20 mouse cellular contexts compared by ENCODE assay signal in the genomic region with DNA sequence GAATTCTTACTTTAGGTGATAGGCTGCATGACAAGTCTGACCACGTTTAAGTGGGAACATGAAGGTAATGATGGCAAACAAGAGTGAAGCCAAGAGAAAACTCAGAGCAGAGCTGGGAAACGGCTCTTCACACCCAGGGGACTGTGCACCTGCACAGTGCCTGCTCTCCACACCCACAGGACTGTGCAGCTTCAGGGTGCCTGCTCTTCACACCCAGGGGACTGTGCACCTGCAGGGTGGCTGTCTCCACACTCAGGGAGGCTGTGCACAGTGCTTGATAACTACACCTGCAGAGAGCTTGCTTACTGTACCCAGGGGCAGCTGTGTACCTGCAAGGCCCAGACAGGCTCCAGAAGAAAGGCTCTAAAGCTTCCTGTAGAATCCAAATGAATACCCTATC.
DNase-seq lines count a peak whose midpoint lies in the region; ATAC-seq and TF ChIP-seq lines count a peak whose summit lies in the region.
"Had no signal": no experiment of that assay in that cellular context is flagged by ENCODE, and none has a peak within 500 bp of the region (broad histone marks: within the 10 kb centered on the region; RNA-seq: fewer than 3 reads in every experiment).

No protein-coding gene starts in this region.

- peak; percentile 69; the same call in 1 of the 2 replicates for ATAC-seq in lung, embryonic 16.5 days (ENCODE audit: low read depth)
- ATAC-seq in neural tube, embryonic 15.5 days (ENCODE audit: low FRiP score): no peak
- ATAC-seq in kidney, embryonic 14.5 days (ENCODE audit: low FRiP score, low TSS enrichment): no peak
- ATAC-seq: forebrain, embryonic 14.5 days had no signal

- no peak overlapping the region for H3K4me2 ChIP-seq in lung, embryonic 16.5 days (ENCODE audit: low read depth, low read length)
- no peak overlapping the region for H3K4me2 ChIP-seq in neural tube, embryonic 15.5 days
- H3K4me2 ChIP-seq in kidney, embryonic 14.5 days (replicated peaks; ENCODE audit: low read depth, low read length): no peak overlapping the region
- H3K4me2 ChIP-seq: embryonic facial prominence, embryonic 15.5 days; hindbrain, embryonic 13.5 days had no signal

- H3K4me1 ChIP-seq in lung, embryonic 16.5 days (replicated peaks; ENCODE audit: control insufficient read depth, insufficient read depth, low read length): peaks cover 4% of the 10 kb centered on the region
- no peaks in the 10 kb centered on the region for H3K4me1 ChIP-seq in thymus, adult 2 months (replicated peaks; ENCODE audit: control insufficient read depth, insufficient read depth, low read length)
- peaks cover 13% of the 10 kb centered on the region for H3K4me1 ChIP-seq in neural tube, embryonic 15.5 days
- no peaks in the 10 kb centered on the region for H3K4me1 ChIP-seq in kidney, embryonic 14.5 days (ENCODE audit: control insufficient read depth, insufficient read depth, low read length)
- H3K4me1 ChIP-seq: heart, embryonic 10.5 days had no signal

- no peak for TF ChIP-seq CTCF in thymus, adult 2 months (IDR thresholded peaks at IDR 0.05; ENCODE audit: borderline replicate concordance, control insufficient read depth, extremely low read depth, insufficient read depth, low read length, poor library complexity)

- peak overlapping the region; percentile 25 for H3K27ac ChIP-seq in lung, embryonic 16.5 days (ENCODE audit: low read length)
- peak overlapping the region; percentile 2; the same call in 1 of the 2 replicates for H3K27ac ChIP-seq in thymus, adult 2 months (ENCODE audit: control insufficient read depth, insufficient read depth, low read length)
- no peak overlapping the region for H3K27ac ChIP-seq in neural tube, embryonic 15.5 days (replicated peaks)
- no peak overlapping the region for H3K27ac ChIP-seq in kidney, embryonic 14.5 days (ENCODE audit: low read depth, low read length)
- H3K27ac ChIP-seq: embryonic facial prominence, embryonic 15.5 days; forebrain, embryonic 10.5 days; heart, embryonic 10.5 days; hindbrain, embryonic 13.5 days had no signal

- no peaks in the 10 kb centered on the region for H3K36me3 ChIP-seq in lung, embryonic 16.5 days (ENCODE audit: control insufficient read depth, insufficient read depth, low read length)
- H3K36me3 ChIP-seq in splenic B cell, adult 2 months (ENCODE audit: control insufficient read depth, insufficient read depth, low read length, poor library complexity, severe bottlenecking): no peaks in the 10 kb centered on the region
- no peaks in the 10 kb centered on the region for H3K36me3 ChIP-seq in thymus, adult 2 months (ENCODE audit: control insufficient read depth, insufficient read depth, low read length)
- no peaks in the 10 kb centered on the region for H3K36me3 ChIP-seq in neural tube, embryonic 15.5 days
- H3K36me3 ChIP-seq in kidney, embryonic 14.5 days (ENCODE audit: control insufficient read depth, insufficient read depth, low read length): no peaks in the 10 kb centered on the region
- H3K36me3 ChIP-seq: embryonic facial prominence, embryonic 15.5 days; forebrain, embryonic 10.5 days; heart, embryonic 10.5 days; hindbrain, embryonic 13.5 days had no signal

- DNase-seq in lung, postnatal 25 days (ENCODE audit: low spot score): no peak
- DNase-seq in splenic B cell, adult 2 months (ENCODE audit: low read depth, low spot score): peak; percentile 17
- DNase-seq in thymus, adult 2 months: peak; percentile 18
- DNase-seq in thymus, postnatal 25 days: peak; percentile 32
- DNase-seq: adrenal gland, adult 2 months; adrenal gland, postnatal 36 days; cerebellum, adult 2 months; cerebellum, postnatal 10 days; gastrocnemius, postnatal 36 days; heart, adult 11 months; heart, postnatal 14 days had no signal

- H3K27me3 ChIP-seq in lung, embryonic 16.5 days (ENCODE audit: control insufficient read depth, insufficient read depth, low read depth, low read length): no peaks in the 10 kb centered on the region
- no peaks in the 10 kb centered on the region for H3K27me3 ChIP-seq in splenic B cell, adult 2 months (ENCODE audit: control insufficient read depth, insufficient read depth, low read length, poor library complexity, severe bottlenecking)
- H3K27me3 ChIP-seq in thymus, adult 2 months (ENCODE audit: control insufficient read depth, insufficient read depth, low read length): no peaks in the 10 kb centered on the region
- H3K27me3 ChIP-seq in neural tube, embryonic 15.5 days (replicated peaks): no peaks in the 10 kb centered on the region
- no peaks in the 10 kb centered on the region for H3K27me3 ChIP-seq in kidney, embryonic 14.5 days (ENCODE audit: control insufficient read depth, insufficient read depth, low read length)
- H3K27me3 ChIP-seq: embryonic facial prominence, embryonic 15.5 days had no signal

- H3K9ac ChIP-seq in lung, embryonic 16.5 days (ENCODE audit: low read length): no peak overlapping the region
- no peak overlapping the region for H3K9ac ChIP-seq in neural tube, embryonic 15.5 days (replicated peaks)
- H3K9ac ChIP-seq in kidney, embryonic 14.5 days (ENCODE audit: low read depth, low read length): no peak overlapping the region
- H3K9ac ChIP-seq: embryonic facial prominence, embryonic 15.5 days; hindbrain, embryonic 13.5 days had no signal

- no peaks in the 10 kb centered on the region for H3K9me3 ChIP-seq in lung, embryonic 16.5 days (ENCODE audit: control insufficient read depth, low read length)
- H3K9me3 ChIP-seq in neural tube, embryonic 15.5 days (replicated peaks): no peaks in the 10 kb centered on the region
- no peaks in the 10 kb centered on the region for H3K9me3 ChIP-seq in kidney, embryonic 14.5 days (ENCODE audit: control insufficient read depth, low read length)
- H3K9me3 ChIP-seq: embryonic facial prominence, embryonic 15.5 days; forebrain, embryonic 10.5 days; heart, embryonic 10.5 days; hindbrain, embryonic 13.5 days had no signal

- no peak for TF ChIP-seq POLR2A in thymus, adult 2 months (IDR thresholded peaks at IDR 0.05; ENCODE audit: control insufficient read depth, extremely low read depth, insufficient read depth, low read length, poor library complexity)

- WGBS in lung, embryonic 16.5 days: 33% methylated on average over 2 of the region's 2 CpGs
- WGBS in thymus, adult 2 months: 49% methylated on average over 2 of the region's 2 CpGs
- 67% methylated on average over 2 of the region's 2 CpGs for WGBS in neural tube, embryonic 15.5 days
- 57% methylated on average over 2 of the region's 2 CpGs for WGBS in kidney, embryonic 14.5 days

- no peak overlapping the region for H3K4me3 ChIP-seq in lung, embryonic 16.5 days (ENCODE audit: low read length)
- no peak overlapping the region for H3K4me3 ChIP-seq in thymus, adult 2 months (ENCODE audit: control insufficient read depth, insufficient read depth, low read length)
- no peak overlapping the region for H3K4me3 ChIP-seq in neural tube, embryonic 15.5 days (replicated peaks)
- H3K4me3 ChIP-seq in kidney, embryonic 14.5 days (ENCODE audit: low read length): no peak overlapping the region
- H3K4me3 ChIP-seq: embryonic facial prominence, embryonic 15.5 days; erythroblast, embryonic 14.5 days; forebrain, embryonic 10.5 days; heart, embryonic 10.5 days; hindbrain, embryonic 13.5 days had no signal

Comparison
In these comparisons a context has a peak if more than half of its experiments do, and no peak if none do; other contexts are left out.
1. H3K27ac ChIP-seq: peak in lung, embryonic 16.5 days (single experiment) and thymus, adult 2 months (single experiment); none in neural tube, embryonic 15.5 days (single experiment) and kidney, embryonic 14.5 days (single experiment).